Mouse (Mus musculus): ENCODE data around the gene Cd274. TPM values are rescaled to one million over a fixed set of nuclear protein-coding genes. Genes with fewer than 3 reads are reported as not detected.

Gene Cd274
- polyA plus RNA-seq, 1 experiment from 2014 or later: 1.0 TPM

GRCm38 (mm10) chr19:29362173-29362930 lies 4.9 kb upstream of the Cd274 start:
- H3K27ac ChIP-seq (ENCODE audit: low read length): peak overlapping the region; percentile 67
- H3K27me3 ChIP-seq (ENCODE audit: control insufficient read depth, insufficient read depth, low read depth, low read length): no peaks in the 10 kb centered on the region
- no peaks in the 10 kb centered on the region for H3K9me3 ChIP-seq (replicated peaks; ENCODE audit: control insufficient read depth, low read length)
- H3K4me2 ChIP-seq (ENCODE audit: low read depth, low read length): peak overlapping the region; percentile 92
- H3K4me3 ChIP-seq (ENCODE audit: low read depth, low read length): peak overlapping the region; percentile 76
- H3K9ac ChIP-seq (ENCODE audit: low read depth, low read length): peak overlapping the region; percentile 86
- WGBS (ENCODE audit: insufficient replicate concordance): 29% methylated on average over 13 of the region's 13 CpGs
- no peak for ATAC-seq (ENCODE audit: low read depth)
- H3K36me3 ChIP-seq (ENCODE audit: control insufficient read depth, insufficient read depth): no peaks in the 10 kb centered on the region; the same call in 1 of the 2 replicates
- peaks cover 30% of the 10 kb centered on the region for H3K4me1 ChIP-seq (ENCODE audit: control insufficient read depth, low read depth, low read length)

GRCm38 (mm10) chr19:29363557-29363956 lies 3.7 kb upstream of the Cd274 start:
- WGBS (ENCODE audit: insufficient replicate concordance): 78% methylated on average over 7 of the region's 7 CpGs
- ATAC-seq (ENCODE audit: low read depth): no peak

GRCm38 (mm10) chr19:29364076-29364475 lies 3.2 kb upstream of the Cd274 start:
- no peaks in the 10 kb centered on the region for H3K9me3 ChIP-seq (replicated peaks; ENCODE audit: control insufficient read depth, low read length)
- H3K27me3 ChIP-seq (ENCODE audit: control insufficient read depth, insufficient read depth, low read depth, low read length): no peaks in the 10 kb centered on the region
- H3K9ac ChIP-seq (ENCODE audit: low read depth, low read length): no peak overlapping the region
- no peak overlapping the region for H3K27ac ChIP-seq (ENCODE audit: low read length)
- no peak for ATAC-seq (ENCODE audit: low read depth)
- H3K4me1 ChIP-seq (ENCODE audit: control insufficient read depth, low read depth, low read length): peaks cover 33% of the 10 kb centered on the region
- H3K4me3 ChIP-seq (ENCODE audit: low read depth, low read length): no peak overlapping the region
- H3K4me2 ChIP-seq (ENCODE audit: low read depth, low read length): no peak overlapping the region
- H3K36me3 ChIP-seq (ENCODE audit: control insufficient read depth, insufficient read depth): no peaks in the 10 kb centered on the region
- 71% methylated on average over 5 of the region's 5 CpGs for WGBS (ENCODE audit: insufficient replicate concordance)

More at GRCm38 (mm10) chr19:29363557-29363956, 3.7 kb upstream of the Cd274 start:
- Histone ChIP-seq H3K4me3 (ENCODE audit: low read depth, low read length) (no peak overlapping the region), H3K27me3 (ENCODE audit: control insufficient read depth, insufficient read depth, low read depth, low read length) (no peaks in the 10 kb centered on the region), H3K9ac (ENCODE audit: low read depth, low read length) (no peak overlapping the region), H3K9me3 (replicated peaks; ENCODE audit: control insufficient read depth, low read length) (no peaks in the 10 kb centered on the region), H3K36me3 (ENCODE audit: control insufficient read depth, insufficient read depth) (no peaks in the 10 kb centered on the region; the same call in 1 of the 2 replicates), H3K4me1 (ENCODE audit: control insufficient read depth, low read depth, low read length) (peaks cover 33% of the 10 kb centered on the region), H3K4me2 (ENCODE audit: low read depth, low read length) (no peak overlapping the region), H3K27ac (ENCODE audit: low read length) (no peak overlapping the region)

- H3K4me1 ChIP-seq (ENCODE audit: control insufficient read depth, low read depth, low read length): peaks cover 31% of the 10 kb centered on the region
- H3K9me3 ChIP-seq (replicated peaks; ENCODE audit: control insufficient read depth, low read length): no peaks in the 10 kb centered on the region
- no peak overlapping the region for H3K4me3 ChIP-seq (ENCODE audit: low read depth, low read length)
- no peak overlapping the region for H3K27ac ChIP-seq (ENCODE audit: low read length)
- H3K27me3 ChIP-seq (ENCODE audit: control insufficient read depth, insufficient read depth, low read depth, low read length): no peaks in the 10 kb centered on the region
- H3K9ac ChIP-seq (ENCODE audit: low read depth, low read length): no peak overlapping the region
- H3K36me3 ChIP-seq (ENCODE audit: control insufficient read depth, insufficient read depth): no peaks in the 10 kb centered on the region
- H3K4me2 ChIP-seq (ENCODE audit: low read depth, low read length): no peak overlapping the region
- WGBS (ENCODE audit: insufficient replicate concordance): 60% methylated on average over 3 of the region's 3 CpGs
- no peak for ATAC-seq (ENCODE audit: low read depth)
These were observed 2.1 kb upstream of the Cd274 start for GRCm38 (mm10) chr19:29365105-29365504.

GRCm38 (mm10) chr19:29366226-29366968 lies 858 bp upstream of the Cd274 start:
- Histone ChIP-seq H3K4me2 (ENCODE audit: low read depth, low read length) (peak overlapping the region; percentile 96), H3K9me3 (replicated peaks; ENCODE audit: control insufficient read depth, low read length) (no peaks in the 10 kb centered on the region), H3K4me1 (ENCODE audit: control insufficient read depth, low read depth, low read length) (peaks cover 21% of the 10 kb centered on the region), H3K4me3 (ENCODE audit: low read depth, low read length) (peak overlapping the region; percentile 78), H3K36me3 (ENCODE audit: control insufficient read depth, insufficient read depth) (no peaks in the 10 kb centered on the region), H3K27ac (ENCODE audit: low read length) (peak overlapping the region; percentile 88), H3K9ac (ENCODE audit: low read depth, low read length) (peak overlapping the region; percentile 69), H3K27me3 (ENCODE audit: control insufficient read depth, insufficient read depth, low read depth, low read length) (no peaks in the 10 kb centered on the region)
- ATAC-seq (ENCODE audit: low read depth): no peak
- 18% methylated on average over 20 of the region's 20 CpGs for WGBS (ENCODE audit: insufficient replicate concordance)

GRCm38 (mm10) chr19:29368041-29368440 lies 786 bp downstream of the Cd274 start:
- no peaks in the 10 kb centered on the region for H3K27me3 ChIP-seq (ENCODE audit: control insufficient read depth, insufficient read depth, low read depth, low read length)
- no peak for ATAC-seq (ENCODE audit: low read depth)
- no peaks in the 10 kb centered on the region for H3K9me3 ChIP-seq (replicated peaks; ENCODE audit: control insufficient read depth, low read length)
- no peak overlapping the region for H3K9ac ChIP-seq (ENCODE audit: low read depth, low read length)
- 77% methylated on average over 2 of the region's 2 CpGs for WGBS (ENCODE audit: insufficient replicate concordance)
- no peak overlapping the region for H3K4me3 ChIP-seq (ENCODE audit: low read depth, low read length)
- H3K4me1 ChIP-seq (ENCODE audit: control insufficient read depth, low read depth, low read length): peaks cover 20% of the 10 kb centered on the region
- no peaks in the 10 kb centered on the region for H3K36me3 ChIP-seq (ENCODE audit: control insufficient read depth, insufficient read depth)
- no peak overlapping the region for H3K4me2 ChIP-seq (ENCODE audit: low read depth, low read length)
- no peak overlapping the region for H3K27ac ChIP-seq (ENCODE audit: low read length)

- ATAC-seq (ENCODE audit: low read depth): no peak
- H3K9me3 ChIP-seq (replicated peaks; ENCODE audit: control insufficient read depth, low read length): no peaks in the 10 kb centered on the region
- H3K36me3 ChIP-seq (ENCODE audit: control insufficient read depth, insufficient read depth): no peaks in the 10 kb centered on the region
- H3K4me2 ChIP-seq (ENCODE audit: low read depth, low read length): no peak overlapping the region
- H3K27me3 ChIP-seq (ENCODE audit: control insufficient read depth, insufficient read depth, low read depth, low read length): no peaks in the 10 kb centered on the region
- WGBS (ENCODE audit: insufficient replicate concordance): 36% methylated on average over 3 of the region's 3 CpGs
- H3K4me1 ChIP-seq (ENCODE audit: control insufficient read depth, low read depth, low read length): peaks cover 20% of the 10 kb centered on the region
- no peak overlapping the region for H3K27ac ChIP-seq (ENCODE audit: low read length)
- H3K4me3 ChIP-seq (ENCODE audit: low read depth, low read length): no peak overlapping the region
- no peak overlapping the region for H3K9ac ChIP-seq (ENCODE audit: low read depth, low read length)
These were observed 1.5 kb downstream of the Cd274 start for GRCm38 (mm10) chr19:29368671-29369309.

- Histone ChIP-seq H3K4me1 (ENCODE audit: control insufficient read depth, low read depth, low read length) (peaks cover 20% of the 10 kb centered on the region), H3K36me3 (ENCODE audit: control insufficient read depth, insufficient read depth) (no peaks in the 10 kb centered on the region), H3K4me3 (ENCODE audit: low read depth, low read length) (no peak overlapping the region), H3K27ac (ENCODE audit: low read length) (no peak overlapping the region), H3K9ac (ENCODE audit: low read depth, low read length) (no peak overlapping the region), H3K27me3 (ENCODE audit: control insufficient read depth, insufficient read depth, low read depth, low read length) (no peaks in the 10 kb centered on the region), H3K9me3 (replicated peaks; ENCODE audit: control insufficient read depth, low read length) (no peaks in the 10 kb centered on the region), H3K4me2 (ENCODE audit: low read depth, low read length) (no peak overlapping the region)
- ATAC-seq (ENCODE audit: low read depth): no peak
- 55% methylated on average over 12 of the region's 12 CpGs for WGBS (ENCODE audit: insufficient replicate concordance)
These were observed 2.9 kb downstream of the Cd274 start for GRCm38 (mm10) chr19:29370112-29370511.

Data from liver, embryonic 16.5 days (tissue).